Comparison of ENCODE assay signal across 20 mouse cellular contexts in the genomic region with DNA sequence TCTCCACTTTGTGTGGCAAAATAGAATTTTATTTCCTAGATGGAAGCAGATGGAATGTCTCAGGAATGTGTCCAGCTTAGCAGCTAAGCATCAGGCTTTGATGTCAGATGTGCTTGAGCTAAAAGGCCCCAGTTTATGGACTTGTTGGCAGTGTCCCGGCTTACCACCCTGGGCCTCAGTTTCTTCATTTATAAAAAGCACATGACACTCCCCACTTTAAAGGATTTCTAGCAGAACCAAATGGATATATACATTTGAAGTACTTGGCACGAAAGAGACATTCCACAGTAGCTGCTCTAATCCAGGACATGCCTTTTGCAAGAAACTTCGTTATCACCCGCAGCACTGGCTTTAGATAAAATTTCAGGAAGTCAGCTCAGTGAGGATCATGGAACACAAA.
A peak's percentile ranks its signal among the peaks of the same experiment; 100 is the strongest.
DNase-seq lines count a peak whose midpoint lies in the region; ATAC-seq and TF ChIP-seq lines count a peak whose summit lies in the region.
"Had no signal": no experiment of that assay in that cellular context is flagged by ENCODE, and none has a peak within 500 bp of the region (broad histone marks: within the 10 kb centered on the region; RNA-seq: fewer than 3 reads in every experiment).

No protein-coding gene starts in this region.

- H3K4me2 ChIP-seq in heart, embryonic 15.5 days = no peak overlapping the region
- no peak overlapping the region for H3K4me2 ChIP-seq in limb, embryonic 14.5 days (replicated peaks; ENCODE audit: low read depth, low read length, severe bottlenecking)
- H3K4me2 ChIP-seq in embryonic facial prominence, embryonic 15.5 days (replicated peaks) = no peak overlapping the region
- H3K4me2 ChIP-seq in stomach, embryonic 15.5 days = no peak overlapping the region
- H3K4me2 ChIP-seq: forebrain, embryonic 12.5 days; hindbrain, embryonic 15.5 days; intestine, embryonic 15.5 days; neural tube, embryonic 13.5 days had no signal

- ATAC-seq in heart, embryonic 15.5 days (replicated peaks; ENCODE audit: insufficient number of reproducible peaks, insufficient read depth, low FRiP score, low read depth) = no peak
- ATAC-seq in limb, embryonic 14.5 days (ENCODE audit: low FRiP score, low read depth) = no peak
- ATAC-seq in embryonic facial prominence, embryonic 15.5 days (ENCODE audit: insufficient number of reproducible peaks, low FRiP score, low TSS enrichment, low read depth) = no peak
- no peak for ATAC-seq in stomach, embryonic 15.5 days (ENCODE audit: insufficient read depth, low FRiP score, low read depth)
- ATAC-seq: intestine, embryonic 15.5 days; liver, postnatal 0 days had no signal

- H3K27me3 ChIP-seq in heart, embryonic 15.5 days = no peaks in the 10 kb centered on the region
- H3K27me3 ChIP-seq in limb, embryonic 14.5 days (ENCODE audit: control insufficient read depth, insufficient read depth, low read length) = no peaks in the 10 kb centered on the region
- no peaks in the 10 kb centered on the region for H3K27me3 ChIP-seq in limb, embryonic 10.5 days (ENCODE audit: low read depth, poor library complexity, severe bottlenecking)
- no peaks in the 10 kb centered on the region for H3K27me3 ChIP-seq in embryonic facial prominence, embryonic 15.5 days
- no peaks in the 10 kb centered on the region for H3K27me3 ChIP-seq in stomach, embryonic 15.5 days (replicated peaks)
- H3K27me3 ChIP-seq: forebrain, embryonic 12.5 days; hindbrain, embryonic 15.5 days; intestine, embryonic 15.5 days; neural tube, embryonic 13.5 days had no signal

- WGBS in heart, embryonic 15.5 days = 11% methylated on average over 4 of the region's 4 CpGs
- 44% methylated on average over 4 of the region's 4 CpGs for WGBS in limb, embryonic 14.5 days
- WGBS in limb, embryonic 10.5 days = 78% methylated on average over 4 of the region's 4 CpGs
- 34% methylated on average over 4 of the region's 4 CpGs for WGBS in embryonic facial prominence, embryonic 15.5 days
- WGBS in stomach, embryonic 15.5 days = 29% methylated on average over 4 of the region's 4 CpGs

- no peak overlapping the region for H3K4me3 ChIP-seq in heart, embryonic 15.5 days
- H3K4me3 ChIP-seq in limb, embryonic 14.5 days (replicated peaks; ENCODE audit: low read length) = no peak overlapping the region
- no peak overlapping the region for H3K4me3 ChIP-seq in limb, embryonic 10.5 days
- no peak overlapping the region for H3K4me3 ChIP-seq in embryonic facial prominence, embryonic 15.5 days (replicated peaks)
- no peak overlapping the region for H3K4me3 ChIP-seq in stomach, embryonic 15.5 days (replicated peaks)
- H3K4me3 ChIP-seq: forebrain, embryonic 12.5 days; gastrocnemius, adult 2 months; hindbrain, embryonic 15.5 days; intestine, embryonic 15.5 days; neural tube, embryonic 13.5 days had no signal

- no peaks in the 10 kb centered on the region for H3K9me3 ChIP-seq in heart, embryonic 15.5 days (replicated peaks)
- no peaks in the 10 kb centered on the region for H3K9me3 ChIP-seq in limb, embryonic 14.5 days (ENCODE audit: control insufficient read depth, low read length)
- H3K9me3 ChIP-seq in limb, embryonic 10.5 days (replicated peaks) = no peaks in the 10 kb centered on the region
- H3K9me3 ChIP-seq in embryonic facial prominence, embryonic 15.5 days (replicated peaks) = no peaks in the 10 kb centered on the region
- H3K9me3 ChIP-seq in stomach, embryonic 15.5 days = no peaks in the 10 kb centered on the region
- H3K9me3 ChIP-seq: forebrain, embryonic 12.5 days; hindbrain, embryonic 15.5 days; intestine, embryonic 15.5 days had no signal

- H3K27ac ChIP-seq in heart, embryonic 15.5 days = peak overlapping the region; percentile 45; the same call in 1 of the 2 replicates
- no peak overlapping the region for H3K27ac ChIP-seq in limb, embryonic 14.5 days (replicated peaks; ENCODE audit: low read depth, low read length)
- no peak overlapping the region for H3K27ac ChIP-seq in limb, embryonic 10.5 days
- H3K27ac ChIP-seq in embryonic facial prominence, embryonic 15.5 days (replicated peaks) = 0 out of 2 replicates have a peak overlapping the region, but pooled peaks have one; percentile 40
- peak overlapping the region; percentile 35; the same call in 1 of the 2 replicates for H3K27ac ChIP-seq in stomach, embryonic 15.5 days
- H3K27ac ChIP-seq: forebrain, embryonic 12.5 days; gastrocnemius, adult 2 months; hindbrain, embryonic 15.5 days; intestine, embryonic 15.5 days; neural tube, embryonic 13.5 days had no signal

- H3K4me1 ChIP-seq in heart, embryonic 15.5 days (replicated peaks) = peaks cover 12% of the 10 kb centered on the region
- H3K4me1 ChIP-seq in limb, embryonic 14.5 days (ENCODE audit: control insufficient read depth, insufficient read depth, low read length) = peaks cover 3% of the 10 kb centered on the region; the same call in 1 of the 2 replicates
- H3K4me1 ChIP-seq in limb, embryonic 10.5 days = no peaks in the 10 kb centered on the region
- peaks cover 9% of the 10 kb centered on the region; the same call in 1 of the 2 replicates for H3K4me1 ChIP-seq in embryonic facial prominence, embryonic 15.5 days
- no peaks in the 10 kb centered on the region; the same call in 1 of the 2 replicates for H3K4me1 ChIP-seq in stomach, embryonic 15.5 days
- H3K4me1 ChIP-seq: hindbrain, embryonic 15.5 days; intestine, embryonic 15.5 days; neural tube, embryonic 13.5 days had no signal

- intact Hi-C loops in left cerebral cortex, postnatal 14 days (cut with DNase I) = no loop called here

- no peaks in the 10 kb centered on the region for H3K36me3 ChIP-seq in heart, embryonic 15.5 days
- H3K36me3 ChIP-seq in limb, embryonic 14.5 days (ENCODE audit: control insufficient read depth, insufficient read depth, low read length) = peaks cover 5% of the 10 kb centered on the region; the same call in 1 of the 2 replicates
- peaks cover 42% of the 10 kb centered on the region for H3K36me3 ChIP-seq in limb, embryonic 10.5 days
- H3K36me3 ChIP-seq in embryonic facial prominence, embryonic 15.5 days = no peaks in the 10 kb centered on the region
- H3K36me3 ChIP-seq in stomach, embryonic 15.5 days = no peaks in the 10 kb centered on the region
- H3K36me3 ChIP-seq: forebrain, embryonic 12.5 days; hindbrain, embryonic 15.5 days; intestine, embryonic 15.5 days; neural tube, embryonic 13.5 days had no signal

- no peak for TF ChIP-seq POLR2A in limb, embryonic 14.5 days (IDR thresholded peaks at IDR 0.05; ENCODE audit: borderline replicate concordance, extremely low read depth, insufficient read depth, insufficient read length)

- no peak overlapping the region for H3K9ac ChIP-seq in heart, embryonic 15.5 days
- no peak overlapping the region for H3K9ac ChIP-seq in limb, embryonic 14.5 days (ENCODE audit: low read depth, low read length, severe bottlenecking)
- H3K9ac ChIP-seq in embryonic facial prominence, embryonic 15.5 days = no peak overlapping the region
- H3K9ac ChIP-seq in stomach, embryonic 15.5 days = no peak overlapping the region
- H3K9ac ChIP-seq: forebrain, embryonic 12.5 days; hindbrain, embryonic 15.5 days; intestine, embryonic 15.5 days; liver, postnatal 0 days; neural tube, embryonic 13.5 days had no signal

- DNase-seq in heart, adult 18-20 months = no peak
- peak; percentile 17 for DNase-seq in limb, embryonic 14.5 days (ENCODE audit: low spot score)
- DNase-seq in limb, embryonic 10.5 days (ENCODE audit: low spot score) = no peak
- DNase-seq in left cerebral cortex, postnatal 14 days (ENCODE audit: low spot score in 2 of 2) = no peak
- DNase-seq: cerebellum, adult 18-20 months; cerebellum, postnatal 25 days; embryo, embryonic 11 days; gastrocnemius, adult 2 months; heart, postnatal 14 days; layer of hippocampus, postnatal 36 days; liver, postnatal 0 days; midbrain, embryonic 14.5 days; thymus, adult 18-20 months had no signal

Comparison
In these comparisons a context has a peak if more than half of its experiments do, and no peak if none do; other contexts are left out.
1. H3K27ac ChIP-seq: peak in heart, embryonic 15.5 days (single experiment), embryonic facial prominence, embryonic 15.5 days (single experiment) and stomach, embryonic 15.5 days (single experiment); none in limb, embryonic 14.5 days (single experiment) and limb, embryonic 10.5 days (single experiment).